Mouse (Mus musculus) CD4-positive naive resting alpha-beta T cell, adult 76 days (primary cell): Measurements from ENCODE around the gene Tk2. TPM values are rescaled to one million over a fixed set of nuclear protein-coding genes. Genes with fewer than 3 reads are reported as not detected.

Experiments used
- total RNA-seq: library from RNA; stranded (reverse); gene quantifications from one replicate; pipeline ENCODE4 v1.2.4, GENCODE M21; 2023

Tk2 gene
- total RNA-seq = 69.7 TPM

GRCm38 (mm10) chr8:104248276-104248675 is at the start of gene Tk2:
Tk2 (minus strand) TSS chr8:104248558.

DNA sequence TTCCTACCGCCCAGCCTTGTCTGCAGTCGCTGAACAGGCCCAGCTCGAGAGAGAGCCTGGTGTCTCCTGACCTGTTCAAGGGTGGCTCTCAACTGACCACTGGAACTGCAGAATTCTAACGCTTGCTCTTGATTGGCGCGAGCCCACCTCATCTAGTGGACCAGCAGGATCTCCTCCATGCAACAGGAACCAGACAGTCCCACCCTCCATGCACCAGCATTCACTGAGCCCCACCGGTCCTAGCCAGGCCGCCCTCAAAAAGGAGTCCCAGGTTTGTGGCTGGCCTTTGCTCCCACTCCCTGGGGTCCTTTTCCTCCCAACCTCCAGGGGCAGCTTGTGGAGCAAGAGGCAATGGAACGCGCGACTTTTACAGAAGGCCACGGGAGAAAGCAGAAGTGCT is 44.7 kb upstream of the Tk2 start, which contains the start of gene Cmtm2a:
Gene Cmtm2a, minus strand, starts transcription at position 101 of the 400 bp plus-strand sequence.

GRCm38 (mm10) chr8:104250439-104251367 is 2.3 kb upstream of the Tk2 start, which contains the start of gene Cklf:
Cklf (plus strand) TSS chr8:104250861.

Other genes starting within 250 kb of the Tk2 start
- gene Cdh5, start 146.9 kb downstream of the Tk2 start, total RNA-seq = 0.85 TPM
- not detected for gene Bean1, start 78.1 kb downstream of the Tk2 start, total RNA-seq
- 46.7 TPM for gene Cklf, start 2.3 kb upstream of the Tk2 start, total RNA-seq
- gene Cmtm2a, start 44.6 kb upstream of the Tk2 start, total RNA-seq = not detected
- gene Gm45711, start 61.5 kb upstream of the Tk2 start, total RNA-seq = not detected
- gene Cmtm1, start 61.6 kb upstream of the Tk2 start, total RNA-seq = not detected
- gene Gm11020, start 73.0 kb upstream of the Tk2 start, total RNA-seq = not detected
- gene Cmtm2b, start 73.7 kb upstream of the Tk2 start, total RNA-seq = not detected
- 6.9 TPM for gene Cmtm3, start 90.9 kb upstream of the Tk2 start, total RNA-seq
- 4.6 TPM for gene Cmtm4, start 147.2 kb upstream of the Tk2 start, total RNA-seq
- 106 TPM for gene Dync1li2, start 194.5 kb upstream of the Tk2 start, total RNA-seq